In the genomic region with DNA sequence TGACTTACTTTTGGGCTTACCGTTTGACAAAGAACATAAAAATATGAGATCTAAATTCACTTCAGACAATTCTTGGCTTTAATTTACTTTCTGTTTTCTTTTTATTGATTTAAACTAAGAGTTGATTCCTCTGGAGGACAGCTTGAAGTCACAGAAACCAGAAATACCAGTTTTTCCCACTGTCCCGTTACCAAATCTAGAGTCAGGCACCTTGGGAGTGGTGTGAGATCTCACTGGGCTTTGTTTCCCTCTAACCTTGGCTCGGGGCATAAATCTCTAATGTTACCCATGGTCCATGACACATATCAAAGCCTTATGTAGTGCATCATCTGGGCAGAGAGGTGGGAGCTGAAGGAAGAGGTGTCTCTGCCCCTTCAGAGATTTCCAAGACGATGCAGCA, we compare ENCODE assay signal across 25 mouse cellular contexts.
DNase-seq lines count a peak whose midpoint lies in the region; ATAC-seq and TF ChIP-seq lines count a peak whose summit lies in the region.
"Had no signal": no experiment of that assay in that cellular context is flagged by ENCODE, and none has a peak within 500 bp of the region (broad histone marks: within the 10 kb centered on the region; RNA-seq: fewer than 3 reads in every experiment).

No protein-coding gene starts in this region.

- H3K4me2 ChIP-seq in embryonic facial prominence, embryonic 14.5 days (ENCODE audit: low read depth, low read length), result no peak overlapping the region
- H3K4me2 ChIP-seq in lung, embryonic 14.5 days, result no peak overlapping the region
- no peak overlapping the region for H3K4me2 ChIP-seq in intestine, embryonic 15.5 days (replicated peaks)
- no peak overlapping the region for H3K4me2 ChIP-seq in stomach, embryonic 15.5 days
- H3K4me2 ChIP-seq: embryonic facial prominence, embryonic 13.5 days; forebrain, embryonic 13.5 days had no signal

- H3K4me1 ChIP-seq in embryonic facial prominence, embryonic 14.5 days (ENCODE audit: control insufficient read depth, insufficient read depth, low read length), result no peaks in the 10 kb centered on the region
- H3K4me1 ChIP-seq in embryonic facial prominence, embryonic 10.5 days, result peaks cover 5% of the 10 kb centered on the region; the same call in 1 of the 2 replicates
- H3K4me1 ChIP-seq in lung, embryonic 14.5 days (ENCODE audit: insufficient read depth), result 0 out of 2 replicates have a peak, but pooled peaks cover 8% of the 10 kb centered on the region
- H3K4me1 ChIP-seq in intestine, embryonic 15.5 days (replicated peaks), result peaks cover 3% of the 10 kb centered on the region; the same call in 1 of the 2 replicates
- peaks cover 9% of the 10 kb centered on the region; the same call in 1 of the 2 replicates for H3K4me1 ChIP-seq in stomach, embryonic 15.5 days
- H3K4me1 ChIP-seq: embryonic facial prominence, embryonic 13.5 days; forebrain, embryonic 13.5 days had no signal

- no peak overlapping the region for H3K27ac ChIP-seq in embryonic facial prominence, embryonic 14.5 days (replicated peaks; ENCODE audit: low read depth, low read length)
- H3K27ac ChIP-seq in embryonic facial prominence, embryonic 10.5 days (replicated peaks), result no peak overlapping the region
- H3K27ac ChIP-seq in lung, embryonic 14.5 days (ENCODE audit: low read depth), result no peak overlapping the region
- no peak overlapping the region for H3K27ac ChIP-seq in intestine, embryonic 15.5 days
- H3K27ac ChIP-seq in stomach, embryonic 15.5 days, result no peak overlapping the region; the same call in 1 of the 2 replicates
- H3K27ac ChIP-seq in gastrocnemius, adult 2 months, result no peak overlapping the region
- H3K27ac ChIP-seq: embryonic facial prominence, embryonic 13.5 days; forebrain, embryonic 13.5 days had no signal

- no peak for ATAC-seq in embryonic facial prominence, embryonic 14.5 days (ENCODE audit: low read depth)
- ATAC-seq in lung, embryonic 14.5 days (ENCODE audit: insufficient read depth), result no peak
- peak; percentile 69 for ATAC-seq in intestine, embryonic 15.5 days
- ATAC-seq in stomach, embryonic 15.5 days (ENCODE audit: insufficient read depth, low FRiP score, low read depth), result peak; percentile 48; the same call in 1 of the 2 replicates
- ATAC-seq: activated CD4-positive, CD25-positive, alpha-beta regulatory T cell, adult 4 months; CD4-positive, CD25-positive, alpha-beta regulatory T cell, adult 4 months; forebrain, embryonic 13.5 days; forebrain, embryonic 16.5 days; Patski had no signal

- no peak overlapping the region for H3K4me3 ChIP-seq in embryonic facial prominence, embryonic 14.5 days (ENCODE audit: low read depth, low read length)
- H3K4me3 ChIP-seq in embryonic facial prominence, embryonic 10.5 days, result no peak overlapping the region
- no peak overlapping the region for H3K4me3 ChIP-seq in lung, embryonic 14.5 days (ENCODE audit: low read depth, low read length)
- H3K4me3 ChIP-seq in intestine, embryonic 15.5 days (replicated peaks), result no peak overlapping the region
- no peak overlapping the region for H3K4me3 ChIP-seq in stomach, embryonic 15.5 days (replicated peaks)
- no peak overlapping the region for H3K4me3 ChIP-seq in gastrocnemius, adult 2 months
- H3K4me3 ChIP-seq: embryonic facial prominence, embryonic 13.5 days; forebrain, embryonic 13.5 days had no signal

- intact Hi-C loops in gastrocnemius, adult 2 months (cut with DNase I), result no loop called here

- H3K27me3 ChIP-seq in embryonic facial prominence, embryonic 14.5 days (replicated peaks; ENCODE audit: control insufficient read depth, insufficient read depth, low read length), result no peaks in the 10 kb centered on the region
- no peaks in the 10 kb centered on the region for H3K27me3 ChIP-seq in embryonic facial prominence, embryonic 10.5 days (replicated peaks; ENCODE audit: low read depth, poor library complexity, severe bottlenecking)
- H3K27me3 ChIP-seq in lung, embryonic 14.5 days (ENCODE audit: insufficient read depth, low read length), result no peaks in the 10 kb centered on the region
- no peaks in the 10 kb centered on the region for H3K27me3 ChIP-seq in intestine, embryonic 15.5 days (replicated peaks)
- H3K27me3 ChIP-seq in stomach, embryonic 15.5 days (replicated peaks), result no peaks in the 10 kb centered on the region
- H3K27me3 ChIP-seq: CH12.LX; embryonic facial prominence, embryonic 13.5 days; forebrain, embryonic 13.5 days; Patski had no signal

- 62% methylated on average over 4 of the region's 4 CpGs for WGBS in embryonic facial prominence, embryonic 14.5 days
- 72% methylated on average over 4 of the region's 4 CpGs for WGBS in embryonic facial prominence, embryonic 10.5 days
- WGBS in lung, embryonic 14.5 days, result 44% methylated on average over 4 of the region's 4 CpGs
- 54% methylated on average over 4 of the region's 4 CpGs for WGBS in intestine, embryonic 15.5 days
- 49% methylated on average over 4 of the region's 4 CpGs for WGBS in stomach, embryonic 15.5 days

- H3K9ac ChIP-seq in embryonic facial prominence, embryonic 14.5 days (ENCODE audit: low read depth, low read length), result no peak overlapping the region
- H3K9ac ChIP-seq in lung, embryonic 14.5 days, result no peak overlapping the region
- H3K9ac ChIP-seq in intestine, embryonic 15.5 days, result no peak overlapping the region
- H3K9ac ChIP-seq in stomach, embryonic 15.5 days, result no peak overlapping the region
- H3K9ac ChIP-seq: embryonic facial prominence, embryonic 13.5 days; forebrain, embryonic 13.5 days had no signal

- no peaks in the 10 kb centered on the region for H3K9me3 ChIP-seq in embryonic facial prominence, embryonic 14.5 days (ENCODE audit: control insufficient read depth, low read length)
- H3K9me3 ChIP-seq in embryonic facial prominence, embryonic 10.5 days, result no peaks in the 10 kb centered on the region
- H3K9me3 ChIP-seq in lung, embryonic 14.5 days (ENCODE audit: low read depth, low read length), result no peaks in the 10 kb centered on the region
- no peaks in the 10 kb centered on the region for H3K9me3 ChIP-seq in intestine, embryonic 15.5 days
- no peaks in the 10 kb centered on the region for H3K9me3 ChIP-seq in stomach, embryonic 15.5 days
- H3K9me3 ChIP-seq: embryonic facial prominence, embryonic 13.5 days; forebrain, embryonic 13.5 days; G1E had no signal

- no peak for TF ChIP-seq CTCF in lung, embryonic 14.5 days (IDR thresholded peaks at IDR 0.05; ENCODE audit: low read depth)
- no peak for TF ChIP-seq CTCF in gastrocnemius, adult 2 months (IDR thresholded peaks at IDR 0.05)

- peak; percentile 23 for DNase-seq in embryonic facial prominence, embryonic 14.5 days (ENCODE audit: low spot score)
- DNase-seq in embryonic facial prominence, embryonic 10.5 days (ENCODE audit: low spot score), result no peak
- peak; percentile 42 for DNase-seq in lung, embryonic 14.5 days
- no peak for DNase-seq in lung, postnatal 14 days
- no peak for DNase-seq in gastrocnemius, adult 2 months
- no peak for DNase-seq in kidney, adult 9 months
- DNase-seq: adrenal gland, adult 8-10 months; adrenal gland, postnatal 14 days; adrenal gland, postnatal 36 days; B cell, adult 2 months; cerebellum, adult 11-12 months; cerebellum, adult 2 months; cerebellum, adult 9-10 months; cerebellum, postnatal 10 days; cerebellum, postnatal 25 days had no signal

- no peaks in the 10 kb centered on the region for H3K36me3 ChIP-seq in embryonic facial prominence, embryonic 14.5 days (ENCODE audit: control insufficient read depth, insufficient read depth, low read length)
- H3K36me3 ChIP-seq in embryonic facial prominence, embryonic 10.5 days (replicated peaks), result no peaks in the 10 kb centered on the region
- no peaks in the 10 kb centered on the region for H3K36me3 ChIP-seq in lung, embryonic 14.5 days (ENCODE audit: insufficient read depth)
- no peaks in the 10 kb centered on the region for H3K36me3 ChIP-seq in intestine, embryonic 15.5 days
- no peaks in the 10 kb centered on the region for H3K36me3 ChIP-seq in stomach, embryonic 15.5 days
- H3K36me3 ChIP-seq: embryonic facial prominence, embryonic 13.5 days; G1E had no signal

Comparison
In these comparisons a context has a peak if more than half of its experiments do, and no peak if none do; other contexts are left out.
1. DNase-seq: peak in embryonic facial prominence, embryonic 14.5 days (single experiment) and lung, embryonic 14.5 days (single experiment); none in embryonic facial prominence, embryonic 10.5 days (single experiment), lung, postnatal 14 days (single experiment), gastrocnemius, adult 2 months (single experiment) and kidney, adult 9 months (single experiment).
2. ATAC-seq: peak in intestine, embryonic 15.5 days (single experiment) and stomach, embryonic 15.5 days (single experiment); none in embryonic facial prominence, embryonic 14.5 days (single experiment) and lung, embryonic 14.5 days (single experiment).